Mouse (Mus musculus) T-helper 1 cell (primary cell): ENCODE results near the gene St6galnac3.

Source experiments
- in situ Hi-C: fragments of 300-600 bp; cut with MboI, MseI; formaldehyde crosslinking; loops from one replicate; pipeline ENCODE4 v1.15.1; 2025; ENCODE audit warnings: high pct_unique_total_duplicates

Gene St6galnac3

GRCm38 (mm10) chr3:153529174-153529573 lies 195.8 kb downstream of the St6galnac3 start:
- in situ Hi-C loops: no loop called here

DNA sequence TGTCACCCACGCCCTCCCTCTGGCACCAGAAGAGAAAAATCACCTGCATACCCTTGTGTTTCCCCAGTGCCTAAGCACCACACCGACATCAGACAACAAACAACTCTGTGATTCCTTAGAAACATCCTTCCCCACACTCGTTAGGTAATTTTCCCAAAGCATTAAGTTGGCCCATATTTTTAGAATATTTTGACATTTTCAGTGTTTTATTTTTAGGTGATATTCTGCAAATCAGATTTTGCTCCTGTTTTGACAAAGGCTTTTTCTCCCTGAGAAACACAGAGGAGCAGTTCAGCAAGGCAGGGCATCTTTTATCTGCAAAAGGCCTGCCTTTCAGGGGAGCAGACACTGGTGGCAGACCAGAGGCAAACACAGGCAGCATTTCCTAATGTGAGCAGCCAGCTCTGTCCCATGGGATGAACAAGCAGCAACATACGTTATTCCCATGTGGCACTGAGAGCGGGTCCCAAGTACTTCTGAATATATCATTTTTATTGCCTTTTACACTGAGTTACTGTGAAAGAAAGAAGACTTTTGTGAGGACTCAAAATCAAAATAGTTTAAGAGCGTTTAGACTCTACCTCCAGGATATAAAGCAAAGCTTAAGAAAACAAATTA lies 199.7 kb downstream of the St6galnac3 start:
- in situ Hi-C loops: no loop called here

DNA sequence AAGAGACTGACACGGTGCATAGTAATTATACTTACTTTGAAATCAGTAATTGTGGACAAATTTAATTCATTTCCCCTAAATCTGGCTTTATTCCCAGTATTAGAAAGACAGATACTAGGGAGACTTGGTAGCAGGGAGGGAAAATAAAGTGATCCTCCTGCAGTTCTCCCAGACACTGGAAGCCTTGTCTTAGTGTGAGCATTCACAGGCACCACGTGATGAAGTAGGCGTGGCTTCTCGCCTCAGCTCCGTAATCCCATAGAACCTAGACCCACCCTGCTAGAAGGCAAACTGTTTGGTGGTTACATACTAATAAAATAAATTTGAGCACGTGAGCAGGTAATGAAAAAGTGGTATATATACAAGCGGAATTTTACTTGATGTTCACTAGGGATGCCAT lies 208.1 kb downstream of the St6galnac3 start:
- in situ Hi-C loops: no loop called here

- in situ Hi-C loops: no loop called here
Observed at GRCm38 (mm10) chr3:153513501-153514060, 211.4 kb downstream of the St6galnac3 start.

DNA sequence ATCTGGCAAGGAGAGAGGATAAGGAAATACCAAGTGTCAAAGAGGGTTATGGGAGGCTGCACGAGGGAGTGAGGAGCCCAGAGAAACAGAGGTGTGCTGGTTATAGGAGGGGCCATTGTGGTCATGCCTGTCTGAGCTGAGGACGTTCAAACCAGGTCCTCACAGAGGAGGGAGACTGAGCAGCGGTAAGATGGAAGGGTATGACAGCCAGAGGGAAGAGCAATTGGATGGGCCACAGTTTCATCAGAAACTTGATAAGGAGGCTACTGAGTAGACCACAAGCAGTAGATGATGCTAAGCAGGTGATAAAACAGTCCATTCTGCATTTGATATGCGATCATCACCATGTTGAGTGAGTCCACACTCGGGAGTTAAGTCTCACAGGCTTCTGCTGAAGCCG lies 212.4 kb downstream of the St6galnac3 start:
- in situ Hi-C loops: no loop called here

GRCm38 (mm10) chr3:153511151-153511580 lies 213.8 kb downstream of the St6galnac3 start:
- in situ Hi-C loops: no loop called here

DNA sequence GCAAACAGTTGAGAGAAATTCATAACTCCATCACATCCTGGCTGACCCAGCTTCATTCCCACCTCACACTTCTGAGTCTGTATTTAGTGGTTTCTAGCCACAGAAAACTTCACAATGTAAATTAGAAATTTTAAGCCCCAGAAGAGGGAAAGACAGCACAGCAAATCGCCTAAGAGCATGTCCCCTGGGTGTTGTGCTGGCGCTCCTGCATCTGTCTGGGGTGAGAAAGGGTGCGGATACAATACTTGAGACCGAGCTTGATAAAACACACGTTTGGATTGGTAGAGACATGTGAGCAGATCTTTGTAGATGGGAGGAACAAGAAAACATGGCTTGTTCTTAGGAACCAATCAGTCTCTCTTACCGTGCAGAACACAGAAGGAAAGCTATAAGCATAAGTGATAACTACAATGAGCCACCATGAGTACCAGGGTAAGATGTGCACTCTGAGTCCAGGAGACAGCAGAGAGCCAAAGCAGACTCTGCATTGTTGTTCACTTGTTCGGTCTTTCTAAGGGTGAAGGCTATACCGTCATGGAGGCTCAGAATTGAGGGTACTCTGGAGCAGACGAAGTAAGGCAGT lies 214.8 kb downstream of the St6galnac3 start:
- in situ Hi-C loops: no loop called here

GRCm38 (mm10) chr3:153509643-153510042 lies 215.3 kb downstream of the St6galnac3 start:
- in situ Hi-C loops: no loop called here

DNA sequence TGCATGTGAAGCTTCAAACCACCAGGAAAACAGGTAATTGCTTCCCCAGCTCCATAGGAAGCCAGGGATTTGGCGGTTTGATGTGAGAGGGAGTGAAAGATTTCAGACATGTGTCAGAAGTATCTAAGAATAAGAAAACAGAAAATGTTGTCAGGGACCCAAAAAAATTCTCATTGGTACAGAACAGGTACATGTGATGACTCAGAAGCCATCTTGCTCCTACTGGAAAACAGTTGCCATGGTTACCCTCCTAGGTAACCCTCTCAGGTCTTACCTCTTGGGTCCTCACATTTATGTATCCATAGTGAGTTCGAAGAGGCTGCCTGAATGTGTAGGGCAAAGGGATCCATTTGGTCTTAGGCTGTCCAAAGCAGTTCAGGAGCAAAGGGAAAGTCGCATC lies 215.9 kb downstream of the St6galnac3 start:
- in situ Hi-C loops: no loop called here

DNA sequence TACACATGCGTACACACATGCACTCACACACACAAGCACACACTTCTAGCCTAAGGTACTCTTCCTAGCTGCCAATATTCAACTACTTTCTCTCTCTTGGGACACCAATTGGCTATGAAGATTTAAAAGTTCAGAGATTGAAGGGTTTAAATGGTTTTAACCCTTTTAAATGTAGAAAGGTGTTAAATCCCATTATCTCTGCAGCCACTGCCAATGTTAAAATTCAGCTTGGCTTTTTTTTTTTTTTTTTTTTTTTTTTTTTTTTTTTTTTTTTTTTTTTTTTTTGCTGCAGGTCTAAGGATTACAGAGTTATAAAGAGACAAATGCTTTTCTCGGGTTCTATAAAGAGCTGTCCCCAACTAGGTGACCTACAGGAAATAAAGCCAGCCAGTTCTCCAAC lies 216.4 kb downstream of the St6galnac3 start:
- in situ Hi-C loops: no loop called here

GRCm38 (mm10) chr3:153507599-153507998 lies 217.4 kb downstream of the St6galnac3 start:
- in situ Hi-C loops: no loop called here

GRCm38 (mm10) chr3:153502488-153502887 lies 222.5 kb downstream of the St6galnac3 start:
- in situ Hi-C loops: no loop called here

- in situ Hi-C loops: no loop called here
Observed at GRCm38 (mm10) chr3:153501333-153501877, 223.6 kb downstream of the St6galnac3 start.

GRCm38 (mm10) chr3:153492986-153493385 lies 232.0 kb downstream of the St6galnac3 start:
- in situ Hi-C loops: loop anchor here (10.0 kb wide), 1 partner anchor 638 kb away; no protein-coding TSS in a partner anchor

DNA sequence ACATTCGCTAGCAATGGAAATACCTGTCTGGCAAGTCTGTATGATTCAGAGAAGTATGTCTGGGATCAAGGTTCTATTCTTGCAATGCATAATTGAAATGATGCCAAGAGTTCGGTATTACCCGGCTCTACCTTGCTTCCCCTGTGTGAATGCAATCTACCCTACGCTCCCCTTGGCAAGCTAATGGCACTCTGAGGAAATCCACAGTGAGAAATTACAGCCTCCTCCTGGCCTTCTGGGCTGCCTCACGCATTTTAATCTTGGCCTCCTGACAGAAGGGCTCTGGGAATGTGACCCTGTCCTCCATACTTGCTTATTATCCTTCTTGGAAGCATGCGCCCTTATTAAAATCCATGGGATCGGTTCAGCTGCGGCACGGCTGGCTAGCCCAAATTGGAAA lies 235.3 kb downstream of the St6galnac3 start:
- in situ Hi-C loops: loop anchor here (10.0 kb wide), 1 partner anchor 635 kb away; no protein-coding TSS in a partner anchor

DNA sequence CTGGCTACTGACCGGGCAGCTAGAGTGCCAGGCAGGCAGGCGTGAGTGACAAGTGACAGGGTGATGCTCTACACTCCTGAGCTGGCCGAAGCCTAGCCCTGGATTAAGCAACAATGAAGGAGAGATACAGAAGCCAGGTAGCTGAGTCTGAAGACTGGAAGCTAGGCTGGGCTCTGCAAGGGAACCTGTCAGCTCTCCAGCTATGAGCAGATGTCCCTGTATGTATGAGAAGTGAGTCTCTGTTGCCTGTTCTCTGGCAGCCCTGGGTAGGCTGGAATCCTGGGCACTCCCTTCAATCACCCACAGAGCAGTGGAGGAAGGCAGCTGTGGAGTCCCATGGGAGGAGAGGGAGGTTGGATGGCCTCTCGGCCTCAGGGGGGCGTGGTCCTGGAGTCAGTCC lies 236.0 kb downstream of the St6galnac3 start:
- in situ Hi-C loops: no loop called here

DNA sequence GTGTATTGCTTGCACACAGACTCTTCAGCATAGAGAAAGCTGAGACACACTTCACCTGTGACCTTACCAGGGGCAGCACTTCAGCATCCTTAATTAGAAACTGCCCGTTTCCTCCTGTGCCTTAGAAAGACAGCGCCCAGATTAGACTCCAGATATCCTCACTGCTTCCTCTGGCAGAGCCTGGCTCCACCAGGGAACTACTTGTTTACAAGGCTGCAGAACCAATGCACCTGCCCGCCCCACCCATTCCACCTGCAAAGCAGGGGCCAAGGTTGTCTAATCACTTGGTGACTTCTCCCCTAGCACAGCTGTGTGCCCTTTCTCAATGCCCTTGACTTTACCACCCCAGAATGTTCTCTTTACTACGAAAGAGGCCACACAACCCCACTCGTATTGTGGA lies 239.8 kb downstream of the St6galnac3 start:
- in situ Hi-C loops: no loop called here

DNA sequence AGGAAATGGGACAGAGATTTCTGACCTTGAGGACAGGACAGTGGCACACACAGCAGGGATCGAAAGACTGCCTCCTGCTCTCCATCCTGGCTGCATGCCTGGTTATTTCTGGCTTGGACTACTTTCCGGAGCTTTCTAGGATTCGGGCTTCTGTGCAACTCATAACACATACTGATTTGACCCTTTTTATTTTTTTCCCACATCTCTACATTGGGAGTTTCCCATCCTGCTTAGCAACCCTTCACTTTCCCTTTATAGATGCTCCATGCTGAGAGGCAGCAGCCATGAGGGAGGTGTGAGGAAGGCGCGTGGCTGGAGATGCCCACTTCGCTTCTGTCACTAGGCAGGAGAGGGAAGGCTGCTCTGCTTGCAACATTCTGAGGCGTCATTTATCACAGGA lies 240.3 kb downstream of the St6galnac3 start:
- in situ Hi-C loops: no loop called here

DNA sequence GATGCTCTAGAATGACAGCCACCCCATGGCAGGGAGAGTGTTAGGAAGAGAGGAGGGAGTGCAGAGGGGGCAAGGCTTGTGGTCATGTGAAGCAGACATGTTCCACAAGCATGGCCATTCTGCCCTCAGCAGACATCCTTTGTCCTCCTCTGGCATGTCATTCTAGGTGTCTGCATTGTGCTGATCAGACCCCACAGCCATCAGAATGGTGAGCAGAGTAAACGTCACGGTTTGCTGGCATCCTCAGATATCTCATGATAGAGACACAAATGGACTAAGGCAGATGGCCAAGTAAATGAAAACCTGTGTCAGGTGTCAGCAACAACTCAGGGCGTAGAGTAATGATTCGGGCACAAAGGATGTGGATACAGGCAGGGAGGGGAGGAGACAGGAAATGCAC lies 241.3 kb downstream of the St6galnac3 start:
- in situ Hi-C loops: no loop called here

DNA sequence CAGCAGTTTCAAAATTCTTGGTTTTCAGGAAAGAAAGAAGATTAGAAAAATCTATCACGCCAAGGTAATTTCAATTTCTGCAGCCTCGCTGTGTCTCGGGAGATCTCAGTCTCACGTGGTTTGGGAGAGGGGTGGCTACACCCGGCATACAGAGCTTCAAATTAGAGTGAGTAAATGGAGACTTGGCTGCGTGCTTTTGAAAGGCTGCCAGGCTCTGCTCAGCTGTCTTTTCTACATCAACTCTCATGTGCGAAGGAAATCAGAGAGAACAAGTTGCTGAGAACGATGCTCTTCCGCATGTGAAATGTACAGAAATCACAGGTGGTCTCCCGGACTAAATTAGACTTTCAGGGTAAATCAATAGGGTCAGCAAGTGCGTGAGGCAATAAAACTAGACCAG lies 242.9 kb downstream of the St6galnac3 start:
- in situ Hi-C loops: no loop called here

GRCm38 (mm10) chr3:153481012-153481411 lies 244.0 kb downstream of the St6galnac3 start:
- in situ Hi-C loops: no loop called here

GRCm38 (mm10) chr3:153480636-153481006 lies 244.4 kb downstream of the St6galnac3 start:
- in situ Hi-C loops: no loop called here
